Mouse (Mus musculus) hindbrain, embryonic 12.5 days (tissue): Measurements from ENCODE around the gene Pknox1. TPM values are rescaled to one million over a fixed set of nuclear protein-coding genes. Genes with fewer than 3 reads are reported as not detected.
A peak's percentile ranks its signal among the peaks of the same experiment; 100 is the strongest.
"Not testable (repeated sequence)": the region's sequence is repeated elsewhere in the genome, so short reads cannot be mapped to it uniquely, and the experiment has no call there.

Source experiments
- ATAC-seq: fragments of 200-750 bp; cut with Nextera tagmentation; 2 replicates; pipeline ENCODE4 v1.8.0; 2017; ENCODE audit warnings: moderate TSS enrichment; ENCODE audit not compliant: low FRiP score
- H3K27ac ChIP-seq: fragments of 300-500 bp; sonication (generic); 2 replicates; pipeline ENCODE4 v1.5.1; 2016; ENCODE audit warnings: mild to moderate bottlenecking
- H3K27me3 ChIP-seq: fragments of 300-500 bp; sonication (generic); 2 replicates; pipeline ENCODE4 v1.6.1; 2016; ENCODE audit warnings: mild to moderate bottlenecking
- H3K36me3 ChIP-seq: fragments of 300-500 bp; sonication (generic); 2 replicates; pipeline ENCODE4 v1.6.1; 2016; ENCODE audit warnings: mild to moderate bottlenecking
- H3K4me1 ChIP-seq: fragments of 300-500 bp; sonication (generic); 2 replicates; pipeline ENCODE4 v1.6.1; 2016
- H3K4me2 ChIP-seq: fragments of 300-500 bp; sonication (generic); replicated peaks from 2 replicates; pipeline ENCODE4 v1.6.1; 2016; ENCODE audit warnings: mild to moderate bottlenecking
- H3K4me3 ChIP-seq: fragments of 300-500 bp; sonication (generic); 2 replicates; pipeline ENCODE4 v1.5.1; 2016; ENCODE audit warnings: mild to moderate bottlenecking
- H3K9ac ChIP-seq: fragments of 300-500 bp; sonication (generic); 2 replicates; pipeline ENCODE4 v1.6.1; 2016; ENCODE audit warnings: mild to moderate bottlenecking, moderate library complexity
- H3K9me3 ChIP-seq: fragments of 300-500 bp; sonication (generic); replicated peaks from 2 replicates; pipeline ENCODE4 v1.6.1; 2016; ENCODE audit warnings: mild to moderate bottlenecking
- WGBS: fragments of 180-500 bp; shearing (Covaris S2); methylation state at CpG from one replicate; pipeline ENCODE4 v1.1.7; 2016; 5-methylcytosine and 5-hydroxymethylcytosine counted together
- polyA plus RNA-seq: library from polyadenylated mRNA; unstranded; fragments of >200 nt; fragmentation: Nextera tagmentation; extraction: Ambion mirVana; gene quantifications from 2 replicates; pipeline ENCODE4 v1.2.1, GENCODE M21; 2016

Pknox1 gene
- polyA plus RNA-seq: 39.8 and 40.2 TPM in 2 replicates

DNA sequence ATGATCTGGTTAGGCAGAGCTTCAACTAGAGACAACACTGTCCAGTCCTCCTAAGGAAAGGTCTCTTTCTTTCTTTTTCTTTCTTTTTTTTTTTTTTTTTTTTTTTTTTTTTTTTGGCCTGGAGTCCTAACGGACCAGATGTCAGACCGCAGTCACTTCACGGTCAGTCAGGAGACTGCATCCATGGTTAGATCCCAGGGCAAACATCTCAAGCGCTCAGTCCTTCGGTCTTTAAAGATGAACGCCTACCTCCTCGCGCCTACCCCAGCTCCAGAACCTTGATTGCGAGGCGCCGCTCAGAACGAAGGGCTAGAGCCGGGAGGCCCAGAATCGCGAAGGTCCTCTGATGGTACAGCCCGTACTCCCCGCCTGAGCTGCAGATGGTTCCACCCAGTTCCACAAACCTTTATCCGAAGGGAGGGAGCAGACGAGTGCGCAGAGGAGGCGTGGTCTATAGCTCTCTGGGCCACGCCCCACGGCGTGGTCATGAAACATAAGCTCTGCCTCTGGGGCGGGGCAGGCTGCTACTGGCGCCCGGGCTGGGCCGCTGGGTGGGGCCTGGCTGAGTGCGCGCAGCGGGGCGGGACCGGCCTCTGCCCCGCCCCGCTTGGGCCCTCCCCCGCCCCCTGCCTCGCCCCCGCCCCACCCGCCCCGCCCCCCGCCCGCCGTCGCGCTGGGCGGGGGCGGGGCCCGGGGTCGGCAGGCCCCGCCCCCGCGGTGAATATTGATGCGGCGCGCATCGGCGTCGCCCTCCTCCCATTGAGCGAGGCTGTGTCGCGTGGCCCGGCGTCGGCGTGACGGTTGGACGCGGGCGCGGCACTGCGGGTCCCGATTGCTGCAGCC, at the start of gene Pknox1:
Gene Pknox1, plus strand, starts transcription at position 720 of the 843 bp plus-strand sequence.
- WGBS: under 1% methylated on average over 45 of the region's 72 CpGs
- Histone ChIP-seq H3K4me2 (peak within 1 kb of the TSS; percentile 83), H3K9ac (peak within 1 kb of the TSS; percentile 84)

DNA sequence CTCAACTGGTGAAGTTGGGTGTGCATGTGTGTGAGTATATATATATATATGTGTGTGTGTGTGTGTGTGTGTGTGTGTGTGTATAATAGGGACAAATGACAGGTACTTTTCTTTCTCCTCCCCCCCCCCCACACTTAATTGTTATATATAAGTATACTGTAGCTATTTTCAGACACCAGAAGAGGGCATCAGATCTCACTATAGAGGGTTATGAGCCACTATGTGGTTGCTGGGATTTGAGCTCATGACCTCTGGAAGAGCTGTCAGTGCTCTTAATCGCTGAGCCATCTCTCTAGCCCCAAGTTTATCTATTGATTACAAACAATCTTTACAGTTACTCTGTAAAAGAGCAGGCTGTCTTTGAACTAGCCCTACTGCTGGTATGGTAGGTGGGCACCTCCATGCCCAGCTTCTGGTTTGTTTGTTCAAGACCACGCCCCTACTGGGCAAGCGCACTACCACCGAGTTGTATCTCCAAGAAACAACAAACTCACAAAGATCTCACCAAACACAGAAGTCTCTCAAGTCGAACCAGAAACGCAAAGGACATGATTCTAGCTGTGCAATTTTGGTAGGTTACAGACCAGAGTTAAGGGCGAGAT, 45.1 kb upstream of the Pknox1 start:
- Histone ChIP-seq H3K36me3 (peaks cover 9% of the 10 kb centered on the region), H3K4me3 (peak overlapping the region; percentile 74), H3K27ac (peak overlapping the region; percentile 70), H3K4me1 (peaks cover 18% of the 10 kb centered on the region), H3K9ac (no peak overlapping the region), H3K4me2 (peak overlapping the region; percentile 58), H3K27me3 (no peaks in the 10 kb centered on the region), H3K9me3 (no peaks in the 10 kb centered on the region)
- WGBS: 5% methylated on average over 7 of the region's 7 CpGs
- ATAC-seq: peak; percentile 47

More for the DNA sequence above, at the start of gene Pknox1:
- peak; percentile 94 for ATAC-seq
- Histone ChIP-seq H3K4me1 (peaks cover 35% of the 10 kb centered on the region), H3K27me3 (no peaks in the 10 kb centered on the region), H3K9me3 (no peaks in the 10 kb centered on the region), H3K4me3 (peak within 1 kb of the TSS; percentile 60), H3K27ac (peak within 1 kb of the TSS; percentile 99), H3K36me3 (no peaks in the 10 kb centered on the region)

DNA sequence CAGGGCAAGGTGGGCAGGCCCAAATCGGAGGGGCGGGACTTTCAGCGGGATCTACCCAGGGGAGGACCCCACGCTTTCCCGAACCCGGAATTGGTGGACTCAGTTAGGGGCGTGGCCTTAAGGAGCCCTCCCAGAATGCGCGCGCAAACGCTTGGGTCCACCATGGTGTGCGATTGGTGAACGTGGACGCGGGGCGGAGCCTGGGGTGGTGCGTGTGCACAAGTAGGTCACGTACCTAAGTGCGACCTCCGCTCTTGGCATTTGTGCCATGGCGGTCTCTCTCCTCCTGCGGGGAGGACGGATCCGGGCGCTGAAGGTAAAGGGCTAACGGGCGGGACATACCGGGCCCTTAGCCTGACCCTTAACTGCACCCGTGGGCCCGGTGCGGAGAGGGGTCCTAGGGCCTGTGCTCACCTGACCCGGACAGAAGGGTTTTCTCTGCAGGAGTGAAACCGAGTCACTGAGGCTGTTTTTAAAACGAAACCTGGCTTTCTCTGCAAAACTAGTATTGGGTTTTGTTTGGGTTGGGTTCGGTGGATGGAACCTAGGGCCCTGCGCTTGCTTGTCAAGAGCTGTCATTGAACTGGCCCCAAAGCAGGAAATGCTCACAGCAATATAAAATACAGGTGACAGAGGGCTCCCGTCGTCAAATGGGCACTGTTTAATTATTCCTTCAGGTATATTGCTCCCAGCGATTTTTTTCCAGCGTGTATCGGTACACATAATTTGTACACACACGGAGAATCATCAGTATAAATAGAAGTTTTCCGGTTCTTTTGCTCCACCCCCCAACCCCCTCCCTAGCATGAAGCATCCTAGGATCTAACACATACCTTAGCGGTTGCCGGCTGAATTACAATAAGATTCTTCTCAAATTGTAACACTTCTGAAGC, 44.3 kb upstream of the Pknox1 start, which contains the start of the genes Wdr4 and Ndufv3:
Gene Wdr4, minus strand, starts transcription at position 35 of the 893 bp plus-strand sequence.
Gene Ndufv3, plus strand, starts transcription at position 170 of the 893 bp plus-strand sequence.
- no peaks in the 10 kb centered on the region for H3K9me3 ChIP-seq
- peak within 1 kb of the TSS; percentile 58 for H3K4me2 ChIP-seq
- H3K4me3 ChIP-seq: peak within 1 kb of the TSS; percentile 74
- WGBS: under 1% methylated on average over 45 of the region's 45 CpGs
- H3K36me3 ChIP-seq: peaks cover 9% of the 10 kb centered on the region
- no peaks in the 10 kb centered on the region for H3K27me3 ChIP-seq
- H3K9ac ChIP-seq: peak within 1 kb of the TSS; percentile 78
- peak; percentile 95 for ATAC-seq
- H3K27ac ChIP-seq: peak within 1 kb of the TSS; percentile 70
- H3K4me1 ChIP-seq: peaks cover 16% of the 10 kb centered on the region

DNA sequence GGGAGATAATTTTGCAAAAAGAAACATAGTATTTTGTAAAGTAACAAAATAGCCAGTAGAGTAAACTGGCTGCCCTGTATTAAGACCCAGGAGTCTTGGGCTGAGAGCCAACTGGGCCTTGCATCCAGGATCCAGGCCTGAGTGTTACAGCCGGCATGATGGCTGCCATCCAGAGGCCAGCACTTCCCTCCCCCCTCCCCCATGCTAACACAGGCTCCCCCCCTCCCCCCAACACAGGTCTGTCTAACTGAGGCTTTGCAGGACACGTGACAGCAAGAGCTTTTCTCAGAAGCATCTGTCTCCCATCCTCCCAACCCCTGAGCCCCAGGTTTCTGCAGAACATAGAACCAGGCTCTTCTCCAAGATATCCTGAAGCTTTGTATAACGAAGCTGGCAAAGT, 43.6 kb upstream of the Pknox1 start:
- H3K4me3 ChIP-seq: peak overlapping the region; percentile 74
- peaks cover 16% of the 10 kb centered on the region for H3K4me1 ChIP-seq
- H3K9ac ChIP-seq: peak overlapping the region; percentile 78
- H3K27me3 ChIP-seq: no peaks in the 10 kb centered on the region
- ATAC-seq: peak; percentile 14; the same call in 1 of the 2 replicates
- WGBS: 19% methylated on average over 3 of the region's 3 CpGs
- peaks cover 11% of the 10 kb centered on the region for H3K36me3 ChIP-seq
- H3K4me2 ChIP-seq: peak overlapping the region; percentile 58
- no peaks in the 10 kb centered on the region for H3K9me3 ChIP-seq
- no peak overlapping the region for H3K27ac ChIP-seq

DNA sequence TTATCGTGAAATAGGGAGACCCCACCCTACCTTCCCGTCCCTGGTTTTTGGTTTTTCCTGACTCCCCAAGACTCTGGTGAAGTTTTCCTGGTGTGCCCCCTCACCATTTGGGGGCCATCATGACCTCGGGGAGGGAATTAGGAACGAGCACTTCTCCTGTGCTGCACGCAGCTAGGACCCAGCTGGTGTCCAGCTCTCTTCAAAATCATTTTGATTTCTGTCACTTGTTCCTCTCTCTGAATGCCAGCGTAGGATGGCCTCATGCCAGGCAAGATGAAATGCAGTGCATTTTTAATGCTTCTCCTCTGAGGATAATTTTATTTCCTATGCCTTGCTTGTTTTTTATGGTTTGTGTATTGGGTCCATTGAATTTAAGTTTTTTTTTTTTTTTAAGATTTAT, 42.6 kb upstream of the Pknox1 start:
- no peak overlapping the region for H3K4me3 ChIP-seq
- peaks cover 16% of the 10 kb centered on the region for H3K4me1 ChIP-seq
- H3K4me2 ChIP-seq: peak overlapping the region; percentile 58; the same call in 1 of the 2 replicates
- H3K9ac ChIP-seq: no peak overlapping the region
- WGBS: 84% methylated on average over 6 of the region's 6 CpGs
- H3K36me3 ChIP-seq: peaks cover 17% of the 10 kb centered on the region
- ATAC-seq: no peak
- H3K27ac ChIP-seq: peak overlapping the region; percentile 48; the same call in 1 of the 2 replicates
- H3K9me3 ChIP-seq: no peaks in the 10 kb centered on the region
- no peaks in the 10 kb centered on the region for H3K27me3 ChIP-seq

DNA sequence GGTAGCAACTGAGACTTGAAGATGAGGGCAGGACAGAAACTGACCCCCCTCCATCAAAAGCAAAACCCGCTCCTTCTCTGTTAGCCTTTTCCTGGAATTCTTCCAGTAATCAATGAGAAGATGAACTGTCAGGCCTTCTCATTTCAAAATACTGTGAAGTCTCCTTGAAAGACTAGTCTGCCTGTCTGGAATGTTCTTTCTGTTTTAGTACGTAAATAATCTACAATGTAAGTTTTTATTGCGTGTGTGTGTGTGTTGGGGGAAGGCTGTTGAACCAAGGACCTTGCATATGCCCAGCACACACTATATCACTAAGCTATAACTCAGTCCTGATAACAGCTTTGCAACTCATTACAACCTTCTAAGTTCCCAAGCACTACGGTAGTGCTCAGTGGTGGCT, 39.4 kb upstream of the Pknox1 start:
- no peak for ATAC-seq
- WGBS: 96% methylated on average over 4 of the region's 4 CpGs
- H3K36me3 ChIP-seq: peaks cover 38% of the 10 kb centered on the region

DNA sequence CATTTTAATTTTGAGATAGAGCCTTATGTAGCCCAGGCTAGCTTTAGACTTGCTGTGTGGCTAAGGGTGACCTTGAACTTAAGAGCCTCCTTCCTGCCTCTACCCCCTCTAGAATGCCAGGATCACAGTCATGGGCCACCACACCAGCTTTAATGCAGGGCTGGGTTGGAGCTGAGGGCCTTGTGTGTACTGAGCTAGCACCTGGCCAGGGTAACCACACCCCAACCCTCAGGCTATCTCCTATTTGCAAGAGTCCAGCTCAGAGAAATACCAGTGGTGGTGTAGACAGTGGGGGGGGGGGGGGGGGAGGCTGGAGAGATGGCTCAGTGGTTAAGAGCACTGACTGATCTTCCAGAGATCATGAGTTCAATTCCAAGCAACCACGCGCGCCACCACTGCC, 38.7 kb upstream of the Pknox1 start:
- H3K4me3 ChIP-seq: no peak overlapping the region
- no peak overlapping the region for H3K27ac ChIP-seq
- H3K9me3 ChIP-seq: no peaks in the 10 kb centered on the region
- 98% methylated on average over 3 of the region's 3 CpGs for WGBS
- ATAC-seq: no peak
- H3K27me3 ChIP-seq: no peaks in the 10 kb centered on the region
- H3K4me1 ChIP-seq: peaks cover 16% of the 10 kb centered on the region
- H3K9ac ChIP-seq: no peak overlapping the region
- H3K36me3 ChIP-seq: peaks cover 41% of the 10 kb centered on the region
- H3K4me2 ChIP-seq: no peak overlapping the region

More for the DNA sequence above, 39.4 kb upstream of the Pknox1 start:
- Histone ChIP-seq H3K4me3 (no peak overlapping the region), H3K9ac (no peak overlapping the region), H3K4me1 (peaks cover 19% of the 10 kb centered on the region), H3K27me3 (no peaks in the 10 kb centered on the region), H3K9me3 (no peaks in the 10 kb centered on the region), H3K4me2 (no peak overlapping the region), H3K27ac (no peak overlapping the region)

DNA sequence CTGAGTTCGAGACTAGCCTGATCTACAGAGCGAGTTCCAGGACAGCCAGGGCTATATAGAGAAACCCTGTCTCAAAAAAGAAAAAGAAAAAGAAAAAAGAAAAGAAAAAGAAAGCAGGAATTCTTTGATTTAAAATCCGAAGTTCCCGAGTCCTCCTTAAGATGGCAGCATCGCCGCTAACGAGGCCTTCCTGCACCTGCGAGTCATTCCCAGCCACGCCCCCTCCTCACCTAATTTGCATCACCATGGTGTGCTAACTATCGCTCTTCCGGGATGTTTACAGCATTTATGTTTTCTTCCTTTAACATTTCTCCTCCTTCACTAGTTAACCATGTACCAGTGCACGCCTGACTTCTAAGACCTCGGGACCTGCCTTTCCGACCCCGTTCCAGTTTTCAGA, 35.2 kb upstream of the Pknox1 start:
- ATAC-seq: no peak
- Histone ChIP-seq H3K4me1 (0 out of 2 replicates have a peak, but pooled peaks cover 3% of the 10 kb centered on the region), H3K9me3 (no peaks in the 10 kb centered on the region), H3K9ac (no peak overlapping the region), H3K36me3 (peaks cover 41% of the 10 kb centered on the region), H3K4me3 (no peak overlapping the region), H3K27me3 (no peaks in the 10 kb centered on the region), H3K4me2 (no peak overlapping the region), H3K27ac (no peak overlapping the region)
- whole genome bisulfite sequencing: 25% methylated on average over 15 of the region's 15 CpGs

DNA sequence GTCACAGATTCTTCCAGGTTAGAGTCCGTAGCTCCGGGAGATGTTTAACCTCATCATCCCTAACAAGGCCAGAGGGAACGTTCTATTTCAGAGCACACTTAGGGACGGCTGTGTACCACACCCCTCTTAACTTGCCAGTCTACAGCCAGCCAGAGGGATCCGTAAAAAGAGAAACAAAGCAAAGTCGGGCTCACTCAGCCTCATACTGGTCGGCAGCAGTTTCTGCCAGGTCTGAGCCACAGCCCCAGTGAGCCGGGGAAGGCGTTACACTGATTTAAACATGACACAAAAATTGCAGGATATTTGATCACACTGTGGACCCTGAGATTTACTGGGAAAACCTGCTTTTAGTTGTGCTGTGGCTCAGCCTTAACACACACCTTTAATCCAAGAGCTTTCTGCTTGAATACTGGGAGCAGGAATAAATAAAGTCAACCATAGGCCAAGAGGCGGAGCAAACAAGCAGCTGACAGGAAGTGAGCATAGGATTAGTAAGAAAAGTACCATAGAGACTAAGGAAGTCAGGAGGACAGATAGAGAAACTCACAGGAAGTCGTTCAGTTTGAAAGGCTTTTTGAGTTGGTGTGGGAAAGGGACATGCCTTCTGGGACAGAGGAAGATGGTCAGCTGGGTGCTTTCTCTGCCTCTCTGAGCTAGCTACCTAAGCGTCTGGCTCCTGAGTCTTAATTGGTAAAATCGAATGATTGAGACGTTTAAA, 32.9 kb upstream of the Pknox1 start:
- ATAC-seq: no peak
- no peaks in the 10 kb centered on the region for H3K27me3 ChIP-seq
- peaks cover 37% of the 10 kb centered on the region for H3K36me3 ChIP-seq
- H3K4me3 ChIP-seq: no peak overlapping the region
- H3K9me3 ChIP-seq: no peaks in the 10 kb centered on the region
- H3K4me1 ChIP-seq: peaks cover 18% of the 10 kb centered on the region
- no peak overlapping the region for H3K9ac ChIP-seq
- H3K27ac ChIP-seq: no peak overlapping the region
- WGBS: 89% methylated on average over 14 of the region's 14 CpGs
- H3K4me2 ChIP-seq: no peak overlapping the region

DNA sequence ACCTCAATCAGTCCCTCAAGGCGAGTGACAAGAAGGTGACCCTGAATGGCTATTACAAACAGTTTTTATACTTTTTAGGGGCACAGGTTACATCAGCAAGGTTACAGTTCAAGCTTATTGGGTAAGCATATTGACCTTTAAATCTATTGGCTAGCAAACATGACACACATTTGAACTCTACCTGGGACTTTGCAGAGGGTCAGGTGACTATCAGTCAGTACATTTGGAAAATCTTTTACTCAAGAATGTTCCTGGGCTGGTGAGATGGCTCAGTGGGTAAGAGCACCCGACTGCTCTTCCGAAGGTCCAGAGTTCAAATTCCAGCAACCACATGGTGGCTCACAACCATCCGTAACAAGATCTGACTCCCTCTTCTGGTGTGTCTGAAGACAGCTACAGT, 32.2 kb upstream of the Pknox1 start:
- H3K4me3 ChIP-seq, H3K9ac ChIP-seq, H3K9me3 ChIP-seq, H3K4me2 ChIP-seq, H3K27ac ChIP-seq, ATAC-seq, H3K27me3 ChIP-seq: not testable (repeated sequence)
- Histone ChIP-seq H3K4me1 (peaks cover 18% of the 10 kb centered on the region), H3K36me3 (peaks cover 29% of the 10 kb centered on the region)
- WGBS: 94% methylated on average over 4 of the region's 4 CpGs

DNA sequence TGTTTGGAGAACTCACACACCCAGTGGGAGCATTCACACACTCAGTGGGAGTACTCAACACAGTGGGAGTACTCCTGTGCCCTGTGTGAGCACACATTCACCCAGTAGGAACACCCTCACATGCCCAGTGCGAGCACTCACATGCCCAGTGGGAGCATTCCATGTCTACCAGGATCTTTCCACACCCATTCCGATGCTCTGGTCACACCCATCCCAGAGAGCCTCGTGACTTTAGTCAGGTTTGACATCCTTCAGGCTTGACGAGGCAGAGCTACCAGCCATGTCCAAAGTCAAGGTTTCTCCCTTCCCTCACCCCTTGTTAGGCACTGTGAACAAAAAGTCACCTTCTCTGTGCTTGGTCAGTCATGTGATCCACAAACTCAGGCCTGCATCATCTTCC, 29.2 kb upstream of the Pknox1 start:
- H3K4me2 ChIP-seq: peak overlapping the region; percentile 7; the same call in 1 of the 2 replicates
- peaks cover 15% of the 10 kb centered on the region for H3K4me1 ChIP-seq
- no peaks in the 10 kb centered on the region for H3K27me3 ChIP-seq
- H3K9ac ChIP-seq: no peak overlapping the region
- peak; percentile 52 for ATAC-seq
- H3K27ac ChIP-seq: peak overlapping the region; percentile 90
- WGBS: 79% methylated on average over 4 of the region's 4 CpGs
- no peak overlapping the region for H3K4me3 ChIP-seq
- no peaks in the 10 kb centered on the region for H3K9me3 ChIP-seq
- peaks cover 12% of the 10 kb centered on the region for H3K36me3 ChIP-seq
